Mouse (Mus musculus) stomach, embryonic 14.5 days (tissue): ENCODE data around the gene Rbp1. TPM values are rescaled to one million over a fixed set of nuclear protein-coding genes. Genes with fewer than 3 reads are reported as not detected.
A peak's percentile ranks its signal among the peaks of the same experiment; 100 is the strongest.

Experiments used
- ATAC-seq: fragments of 200-750 bp; cut with Nextera tagmentation; 2 replicates; pipeline ENCODE4 v1.8.0; 2017; ENCODE audit warnings: low read depth, moderate TSS enrichment; ENCODE audit not compliant: insufficient number of reproducible peaks, insufficient read depth, low FRiP score
- H3K27ac ChIP-seq: fragments of 300-500 bp; sonication (generic); 2 replicates; pipeline ENCODE4 v1.5.1; 2014; ENCODE audit warnings: mild to moderate bottlenecking, low read length, moderate library complexity, mixed read lengths
- H3K27me3 ChIP-seq: fragments of 300-500 bp; sonication (generic); 2 replicates; pipeline ENCODE4 v1.6.1; 2014; ENCODE audit warnings: low read length, control low read depth, mixed read lengths; ENCODE audit not compliant: control insufficient read depth, insufficient read depth
- H3K36me3 ChIP-seq: fragments of 300-500 bp; sonication (generic); 2 replicates; pipeline ENCODE4 v1.6.1; 2014; ENCODE audit warnings: mild to moderate bottlenecking, control low read depth, low read length, moderate library complexity, mixed read lengths; ENCODE audit not compliant: control insufficient read depth, insufficient read depth
- H3K4me1 ChIP-seq: fragments of 300-500 bp; sonication (generic); 2 replicates; pipeline ENCODE4 v1.6.1; 2014; ENCODE audit warnings: low read length, control low read depth, mixed read lengths; ENCODE audit not compliant: control insufficient read depth, insufficient read depth
- H3K4me2 ChIP-seq: fragments of 300-500 bp; sonication (generic); replicated peaks from 2 replicates; pipeline ENCODE4 v1.6.1; 2014; ENCODE audit warnings: low read depth, low read length, control low read depth
- H3K4me3 ChIP-seq: fragments of 300-500 bp; sonication (generic); 2 replicates; pipeline ENCODE4 v1.5.1; 2014; ENCODE audit warnings: low read depth, low read length, control low read depth
- H3K9ac ChIP-seq: fragments of 300-500 bp; sonication (generic); replicated peaks from 2 replicates; pipeline ENCODE4 v1.6.1; 2014; ENCODE audit warnings: low read depth, mild to moderate bottlenecking, control low read depth, low read length, moderate library complexity, mixed read lengths
- H3K9me3 ChIP-seq: fragments of 300-500 bp; sonication (generic); 2 replicates; pipeline ENCODE4 v1.6.1; 2016; ENCODE audit warnings: low read depth, low read length, control low read depth; ENCODE audit not compliant: control insufficient read depth
- WGBS: fragments of 180-500 bp; shearing (Covaris S2); extraction: QIAGEN DNeasy Blood & Tissue Kit; methylation state at CpG from one replicate; pipeline ENCODE4 v1.1.7; 2014; 5-methylcytosine and 5-hydroxymethylcytosine counted together
- polyA plus RNA-seq: library from polyadenylated mRNA; unstranded; fragments of >200 nt; fragmentation: Nextera tagmentation; extraction: Ambion mirVana; gene quantifications from 2 replicates; pipeline ENCODE4 v1.2.1, GENCODE M21; 2014

Gene Rbp1
- polyA plus RNA-seq, 1 experiment from 2014 or later = 101 TPM

DNA sequence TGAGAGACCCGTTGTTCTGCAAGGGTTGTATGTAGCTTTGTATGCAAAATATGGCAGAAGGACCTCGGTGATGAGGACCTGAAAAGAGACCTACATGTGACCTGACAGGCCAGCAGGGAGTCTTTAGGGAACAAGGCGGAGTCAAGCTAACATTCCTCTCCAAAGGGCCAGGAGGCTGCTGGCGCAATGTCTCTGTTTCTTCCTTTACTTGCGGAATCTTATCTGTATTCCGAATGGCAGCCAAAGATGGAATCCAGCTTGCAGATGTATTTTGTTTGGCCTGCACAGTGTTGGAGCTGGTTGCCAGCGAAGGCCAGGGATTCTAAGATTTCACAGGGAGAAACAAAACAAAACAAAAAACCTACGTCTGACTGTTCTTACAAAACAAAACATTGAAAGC is 6.0 kb downstream of the Rbp1 start:
- Histone ChIP-seq H3K9ac (no peak overlapping the region), H3K4me3 (no peak overlapping the region), H3K27me3 (no peaks in the 10 kb centered on the region), H3K27ac (peak overlapping the region; percentile 49; the same call in 1 of the 2 replicates), H3K4me2 (0 out of 2 replicates have a peak overlapping the region, but pooled peaks have one; percentile 5), H3K4me1 (peaks cover 56% of the 10 kb centered on the region), H3K9me3 (no peaks in the 10 kb centered on the region), H3K36me3 (no peaks in the 10 kb centered on the region)
- ATAC-seq = no peak
- WGBS = 46% methylated on average over 8 of the region's 8 CpGs

DNA sequence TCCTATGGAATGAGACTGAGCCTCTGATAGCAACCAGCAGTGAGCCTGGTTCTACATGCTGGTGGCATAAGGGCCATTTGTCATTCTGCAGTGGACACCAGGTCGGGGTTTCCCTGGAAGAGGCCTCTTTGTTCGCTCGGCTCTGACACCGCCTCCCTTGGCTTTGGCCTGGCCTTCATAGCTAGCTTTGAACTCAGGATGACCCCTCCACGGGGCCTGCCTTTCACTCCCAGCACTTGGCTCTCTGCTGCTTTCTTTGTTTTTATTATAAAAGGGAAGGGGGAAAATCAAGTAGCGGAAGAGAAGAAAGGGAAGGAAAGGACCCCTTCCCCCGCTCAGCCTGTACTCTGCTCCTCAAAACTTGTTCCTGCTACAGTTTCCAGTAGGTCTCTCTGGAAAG is 7.0 kb downstream of the Rbp1 start:
- Histone ChIP-seq H3K4me2 (0 out of 2 replicates have a peak overlapping the region, but pooled peaks have one; percentile 3), H3K4me3 (no peak overlapping the region), H3K27ac (peak overlapping the region; percentile 75), H3K9ac (no peak overlapping the region), H3K27me3 (no peaks in the 10 kb centered on the region), H3K36me3 (no peaks in the 10 kb centered on the region; the same call in 1 of the 2 replicates), H3K4me1 (peaks cover 55% of the 10 kb centered on the region), H3K9me3 (no peaks in the 10 kb centered on the region)
- ATAC-seq = peak; percentile 60; the same call in 1 of the 2 replicates
- WGBS = 6% methylated on average over 7 of the region's 7 CpGs

DNA sequence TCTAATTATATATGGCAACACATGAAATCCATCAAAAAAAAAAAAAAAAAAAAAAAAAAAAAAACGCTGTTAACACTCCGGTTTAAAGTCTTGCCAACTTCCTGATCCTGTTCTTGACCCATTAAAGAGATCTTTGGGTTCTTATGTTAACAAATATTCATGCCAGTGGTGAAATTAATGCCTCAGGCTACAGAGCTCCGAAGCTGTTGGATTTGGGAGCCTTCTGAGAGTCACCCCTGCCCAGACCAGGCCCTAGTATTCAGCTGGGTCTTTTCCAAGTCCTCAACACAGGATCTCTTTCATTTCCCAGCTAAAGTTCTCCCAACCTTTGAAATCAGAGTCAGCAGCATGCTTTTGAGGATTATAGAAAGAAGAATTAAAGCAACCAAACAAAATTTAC is 7.8 kb downstream of the Rbp1 start:
- ATAC-seq = no peak
- no peak overlapping the region for H3K4me2 ChIP-seq
- no peak overlapping the region for H3K9ac ChIP-seq
- H3K4me3 ChIP-seq = no peak overlapping the region
- H3K27ac ChIP-seq = peak overlapping the region; percentile 75; the same call in 1 of the 2 replicates
- no peaks in the 10 kb centered on the region for H3K27me3 ChIP-seq
- H3K36me3 ChIP-seq = no peaks in the 10 kb centered on the region; the same call in 1 of the 2 replicates
- no peaks in the 10 kb centered on the region for H3K9me3 ChIP-seq
- peaks cover 55% of the 10 kb centered on the region for H3K4me1 ChIP-seq
- WGBS = 22% methylated on average over 3 of the region's 3 CpGs

DNA sequence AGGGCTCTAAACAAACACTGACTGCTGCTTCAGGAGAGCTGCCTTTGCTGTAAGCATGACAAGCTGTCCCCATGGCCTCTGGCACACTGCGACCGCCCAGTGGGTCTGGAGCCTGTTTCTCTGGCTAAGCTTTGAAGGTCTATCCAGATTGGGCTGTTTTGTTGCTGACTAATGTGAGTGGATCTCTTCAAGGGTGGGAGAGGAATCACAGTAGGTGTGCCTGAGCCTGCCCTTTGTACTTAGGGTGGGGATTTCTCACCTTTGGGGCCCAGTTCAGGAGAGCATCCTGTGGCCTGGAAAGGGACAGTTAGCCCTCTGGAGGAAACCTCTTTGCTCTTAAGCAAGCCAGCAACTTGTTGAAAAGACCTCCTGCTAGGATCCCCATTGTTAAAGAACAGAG is 10.3 kb downstream of the Rbp1 start:
- no peak overlapping the region for H3K4me3 ChIP-seq
- WGBS = 63% methylated on average over 2 of the region's 2 CpGs
- peaks cover 32% of the 10 kb centered on the region for H3K4me1 ChIP-seq
- no peak overlapping the region for H3K4me2 ChIP-seq
- H3K27ac ChIP-seq = peak overlapping the region; percentile 10; the same call in 1 of the 2 replicates
- no peaks in the 10 kb centered on the region for H3K9me3 ChIP-seq
- H3K9ac ChIP-seq = no peak overlapping the region
- H3K36me3 ChIP-seq = no peaks in the 10 kb centered on the region; the same call in 1 of the 2 replicates
- no peaks in the 10 kb centered on the region for H3K27me3 ChIP-seq
- ATAC-seq = no peak

DNA sequence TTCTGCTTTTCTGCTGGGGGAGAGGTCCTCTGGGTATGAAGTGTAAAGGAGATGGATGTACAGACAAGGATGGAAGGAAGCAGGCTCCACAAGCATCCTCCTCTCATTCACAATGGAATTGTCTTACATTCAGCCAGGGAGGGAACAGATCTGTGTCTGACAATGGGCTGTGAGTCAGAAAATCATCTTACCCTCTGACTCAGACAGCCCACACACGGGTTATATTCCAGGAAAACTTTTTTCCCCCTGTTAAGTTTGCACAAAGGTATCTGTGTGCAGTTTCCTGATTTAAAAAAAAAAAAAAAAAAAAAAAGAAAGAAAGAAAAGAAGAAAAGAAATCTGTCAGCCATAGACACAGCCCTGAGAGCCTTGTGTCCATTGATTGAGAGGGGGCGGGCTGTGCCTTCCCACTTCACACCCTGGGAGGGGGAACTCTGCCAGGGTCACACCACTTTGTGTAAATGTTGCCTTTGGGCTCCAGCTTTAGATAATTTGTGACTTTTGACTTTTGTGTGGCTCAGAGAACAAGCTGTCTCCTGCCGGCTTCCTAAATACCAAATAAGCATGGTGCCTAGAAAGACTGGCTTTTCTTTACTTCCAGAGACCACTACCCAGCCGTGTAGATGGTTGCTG is 11.3 kb downstream of the Rbp1 start:
- peaks cover 23% of the 10 kb centered on the region for H3K4me1 ChIP-seq
- H3K9me3 ChIP-seq = no peaks in the 10 kb centered on the region
- WGBS = 35% methylated on average over 4 of the region's 4 CpGs
- no peak overlapping the region for H3K4me2 ChIP-seq
- no peaks in the 10 kb centered on the region; the same call in 1 of the 2 replicates for H3K36me3 ChIP-seq
- no peaks in the 10 kb centered on the region for H3K27me3 ChIP-seq
- H3K4me3 ChIP-seq = no peak overlapping the region
- no peak for ATAC-seq
- no peak overlapping the region for H3K9ac ChIP-seq
- peak overlapping the region; percentile 52; the same call in 1 of the 2 replicates for H3K27ac ChIP-seq

DNA sequence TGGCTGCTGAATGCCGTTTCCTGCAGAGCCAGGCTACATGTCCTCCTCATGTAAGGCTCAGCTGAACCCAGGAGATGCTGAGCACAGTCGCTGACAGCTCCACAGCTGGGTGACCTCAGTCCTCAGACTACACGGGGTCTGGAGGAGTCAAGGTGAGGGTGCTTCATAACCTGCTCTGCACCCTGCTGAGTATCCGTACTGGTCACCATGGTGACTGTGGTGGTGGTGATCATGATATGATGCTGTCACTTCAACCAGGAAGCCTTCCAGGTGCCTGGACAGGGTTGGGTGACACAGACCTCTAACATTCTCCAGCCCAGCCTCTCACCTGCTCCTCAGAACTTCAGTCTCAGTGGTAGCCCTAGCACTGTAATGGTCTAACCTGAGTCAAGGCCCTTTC is 15.1 kb downstream of the Rbp1 start:
- WGBS = 72% methylated on average over 4 of the region's 4 CpGs
- no peaks in the 10 kb centered on the region; the same call in 1 of the 2 replicates for H3K36me3 ChIP-seq
- no peak overlapping the region for H3K27ac ChIP-seq
- 0 out of 2 replicates have a peak, but pooled peaks cover 3% of the 10 kb centered on the region for H3K4me1 ChIP-seq
- ATAC-seq = no peak
- no peak overlapping the region for H3K4me2 ChIP-seq
- no peaks in the 10 kb centered on the region for H3K27me3 ChIP-seq
- H3K9ac ChIP-seq = no peak overlapping the region
- no peak overlapping the region for H3K4me3 ChIP-seq
- no peaks in the 10 kb centered on the region for H3K9me3 ChIP-seq

DNA sequence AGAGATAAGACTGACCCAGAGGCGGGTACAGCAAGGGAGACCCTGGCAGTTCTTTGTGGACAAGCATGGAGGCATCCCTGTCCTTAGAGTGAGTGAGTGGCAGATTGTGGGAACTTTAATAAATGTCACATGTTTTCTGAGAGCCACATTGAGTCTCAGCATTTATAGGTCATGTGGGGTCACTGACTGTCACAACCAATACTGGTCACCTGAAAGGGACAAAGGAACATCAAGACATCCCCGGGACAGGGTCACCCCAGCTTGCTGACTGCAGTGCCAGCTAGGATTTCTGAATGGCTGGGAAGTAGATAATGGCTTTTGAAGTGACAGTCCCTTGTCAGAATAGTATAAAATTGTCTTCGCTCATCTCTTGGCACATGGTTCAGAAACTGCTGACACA is 16.3 kb downstream of the Rbp1 start:
- ATAC-seq = no peak
- no peaks in the 10 kb centered on the region for H3K27me3 ChIP-seq
- H3K27ac ChIP-seq = no peak overlapping the region
- H3K9ac ChIP-seq = no peak overlapping the region
- no peaks in the 10 kb centered on the region for H3K9me3 ChIP-seq
- 0 out of 2 replicates have a peak, but pooled peaks cover 3% of the 10 kb centered on the region for H3K4me1 ChIP-seq
- no peak overlapping the region for H3K4me2 ChIP-seq
- no peaks in the 10 kb centered on the region; the same call in 1 of the 2 replicates for H3K36me3 ChIP-seq
- no peak overlapping the region for H3K4me3 ChIP-seq
- 76% methylated on average over 3 of the region's 3 CpGs for WGBS

DNA sequence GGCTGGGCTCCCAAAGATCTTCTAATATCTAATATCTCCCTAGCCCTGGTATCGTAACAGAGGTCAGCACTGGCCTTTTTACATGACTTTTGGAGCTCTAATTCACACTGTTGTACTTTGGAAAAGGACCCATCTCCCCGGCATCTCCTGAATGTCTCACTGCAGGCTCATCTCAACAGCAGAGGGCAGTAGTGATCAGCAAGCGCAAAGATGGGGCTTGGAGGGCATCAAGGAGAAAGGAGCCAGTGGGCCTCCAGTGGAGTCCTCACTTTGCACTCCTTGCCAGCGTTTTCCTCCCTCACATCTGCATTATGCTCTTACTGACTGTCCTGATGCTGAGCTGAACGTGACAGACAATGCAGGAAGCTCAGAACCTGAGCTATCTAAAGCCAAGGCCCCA is 19.9 kb downstream of the Rbp1 start:
- 59% methylated on average over 5 of the region's 5 CpGs for WGBS
- no peak overlapping the region for H3K4me3 ChIP-seq
- peaks cover 7% of the 10 kb centered on the region; the same call in 1 of the 2 replicates for H3K36me3 ChIP-seq
- no peak for ATAC-seq
- H3K27ac ChIP-seq = no peak overlapping the region
- no peaks in the 10 kb centered on the region for H3K4me1 ChIP-seq
- no peak overlapping the region for H3K9ac ChIP-seq
- H3K4me2 ChIP-seq = no peak overlapping the region
- no peaks in the 10 kb centered on the region for H3K9me3 ChIP-seq
- H3K27me3 ChIP-seq = no peaks in the 10 kb centered on the region
